Mouse (Mus musculus): Measurements from ENCODE around the gene Atxn2. TPM values are rescaled to one million over a fixed set of nuclear protein-coding genes. Genes with fewer than 3 reads are reported as not detected.
"Not testable (repeated sequence)": the region's sequence is repeated elsewhere in the genome, so short reads cannot be mapped to it uniquely, and the experiment has no call there.

Atxn2 gene
- polyA plus RNA-seq, 1 experiment = not detected

GRCm38 (mm10) chr5:121718462-121718861 is 7.3 kb downstream of the Atxn2 start:
- peaks cover 29% of the 10 kb centered on the region for H3K4me1 ChIP-seq (ENCODE audit: control insufficient read depth, insufficient read depth, low read length)
- no peak for TF ChIP-seq CTCF (IDR thresholded peaks at IDR 0.05; ENCODE audit: insufficient read depth, low read depth, low read length)
- no peak for TF ChIP-seq POLR2A (IDR thresholded peaks at IDR 0.05; ENCODE audit: insufficient read depth, low read depth, low read length)
- H3K4me3 ChIP-seq (ENCODE audit: insufficient read depth, low read depth, low read length) = no peak overlapping the region
- H3K27ac ChIP-seq (ENCODE audit: insufficient read depth, low read depth, low read length) = no peak overlapping the region
- 84% methylated on average over 5 of the region's 5 CpGs for WGBS

GRCm38 (mm10) chr5:121720888-121721585 is 9.9 kb downstream of the Atxn2 start:
- TF ChIP-seq POLR2A (IDR thresholded peaks at IDR 0.05; ENCODE audit: insufficient read depth, low read depth, low read length) = no peak
- TF ChIP-seq CTCF (IDR thresholded peaks at IDR 0.05; ENCODE audit: insufficient read depth, low read depth, low read length) = no peak
- H3K4me1 ChIP-seq (ENCODE audit: control insufficient read depth, insufficient read depth, low read length) = peaks cover 16% of the 10 kb centered on the region
- H3K27ac ChIP-seq (ENCODE audit: insufficient read depth, low read depth, low read length) = no peak overlapping the region
- no peak overlapping the region for H3K4me3 ChIP-seq (ENCODE audit: insufficient read depth, low read depth, low read length)
- WGBS = 53% methylated on average over 5 of the region's 5 CpGs

GRCm38 (mm10) chr5:121721841-121722240 is 10.7 kb downstream of the Atxn2 start:
- Histone ChIP-seq H3K27ac (ENCODE audit: insufficient read depth, low read depth, low read length) (no peak overlapping the region), H3K4me1 (ENCODE audit: control insufficient read depth, insufficient read depth, low read length) (peaks cover 12% of the 10 kb centered on the region), H3K4me3 (ENCODE audit: insufficient read depth, low read depth, low read length) (no peak overlapping the region)
- WGBS = 66% methylated on average over 3 of the region's 3 CpGs
- TF ChIP-seq POLR2A (IDR thresholded peaks at IDR 0.05; ENCODE audit: insufficient read depth, low read depth, low read length) (no peak), CTCF (IDR thresholded peaks at IDR 0.05; ENCODE audit: insufficient read depth, low read depth, low read length) (no peak)

- TF ChIP-seq CTCF (IDR thresholded peaks at IDR 0.05; ENCODE audit: insufficient read depth, low read depth, low read length) (no peak), POLR2A (IDR thresholded peaks at IDR 0.05; ENCODE audit: insufficient read depth, low read depth, low read length) (no peak)
- no peak overlapping the region for H3K4me3 ChIP-seq (ENCODE audit: insufficient read depth, low read depth, low read length)
- peaks cover 8% of the 10 kb centered on the region for H3K4me1 ChIP-seq (ENCODE audit: control insufficient read depth, insufficient read depth, low read length)
- no peak overlapping the region for H3K27ac ChIP-seq (ENCODE audit: insufficient read depth, low read depth, low read length)
- 92% methylated on average over 1 of the region's 1 CpGs for WGBS
Measured at GRCm38 (mm10) chr5:121724678-121725077, 13.5 kb downstream of the Atxn2 start.

GRCm38 (mm10) chr5:121730057-121730456 is 18.9 kb downstream of the Atxn2 start:
- 94% methylated on average over 2 of the region's 2 CpGs for WGBS

GRCm38 (mm10) chr5:121736641-121737040 is 25.5 kb downstream of the Atxn2 start:
- 82% methylated on average over 3 of the region's 3 CpGs for WGBS
- 0 out of 2 replicates have a peak, but pooled peaks cover 2% of the 10 kb centered on the region for H3K4me1 ChIP-seq (ENCODE audit: control insufficient read depth, insufficient read depth, low read length)
- H3K27ac ChIP-seq (ENCODE audit: insufficient read depth, low read depth, low read length) = no peak overlapping the region
- TF ChIP-seq CTCF (IDR thresholded peaks at IDR 0.05; ENCODE audit: insufficient read depth, low read depth, low read length) = no peak
- TF ChIP-seq POLR2A (IDR thresholded peaks at IDR 0.05; ENCODE audit: insufficient read depth, low read depth, low read length) = no peak
- H3K4me3 ChIP-seq (ENCODE audit: insufficient read depth, low read depth, low read length) = no peak overlapping the region

More at GRCm38 (mm10) chr5:121730057-121730456, 18.9 kb downstream of the Atxn2 start:
- no peak overlapping the region for H3K4me3 ChIP-seq (ENCODE audit: insufficient read depth, low read depth, low read length)
- H3K4me1 ChIP-seq (ENCODE audit: control insufficient read depth, insufficient read depth, low read length) = no peaks in the 10 kb centered on the region
- no peak for TF ChIP-seq CTCF (IDR thresholded peaks at IDR 0.05; ENCODE audit: insufficient read depth, low read depth, low read length)
- no peak for TF ChIP-seq POLR2A (IDR thresholded peaks at IDR 0.05; ENCODE audit: insufficient read depth, low read depth, low read length)
- H3K27ac ChIP-seq (ENCODE audit: insufficient read depth, low read depth, low read length) = no peak overlapping the region

- H3K4me1 ChIP-seq (ENCODE audit: control insufficient read depth, insufficient read depth, low read length); H3K4me3 ChIP-seq (ENCODE audit: insufficient read depth, low read depth, low read length); H3K27ac ChIP-seq (ENCODE audit: insufficient read depth, low read depth, low read length): not testable (repeated sequence)
- 52% methylated on average over 2 of the region's 2 CpGs for WGBS
Measured at GRCm38 (mm10) chr5:121738162-121738561, 27.0 kb downstream of the Atxn2 start.

- no peak overlapping the region for H3K4me3 ChIP-seq (ENCODE audit: insufficient read depth, low read depth, low read length)
- WGBS = 89% methylated on average over 7 of the region's 7 CpGs
- TF ChIP-seq POLR2A (IDR thresholded peaks at IDR 0.05; ENCODE audit: insufficient read depth, low read depth, low read length) = no peak
- no peak for TF ChIP-seq CTCF (IDR thresholded peaks at IDR 0.05; ENCODE audit: insufficient read depth, low read depth, low read length)
- H3K27ac ChIP-seq (ENCODE audit: insufficient read depth, low read depth, low read length) = no peak overlapping the region
- H3K4me1 ChIP-seq (ENCODE audit: control insufficient read depth, insufficient read depth, low read length) = 0 out of 2 replicates have a peak, but pooled peaks cover 2% of the 10 kb centered on the region
Measured at GRCm38 (mm10) chr5:121738576-121739191, 27.5 kb downstream of the Atxn2 start.

GRCm38 (mm10) chr5:121740516-121740915 is 29.4 kb downstream of the Atxn2 start:
- Histone ChIP-seq H3K4me3 (ENCODE audit: insufficient read depth, low read depth, low read length) (no peak overlapping the region), H3K4me1 (ENCODE audit: control insufficient read depth, insufficient read depth, low read length) (0 out of 2 replicates have a peak, but pooled peaks cover 2% of the 10 kb centered on the region), H3K27ac (ENCODE audit: insufficient read depth, low read depth, low read length) (no peak overlapping the region)
- whole genome bisulfite sequencing = 94% methylated on average over 1 of the region's 1 CpGs
- TF ChIP-seq CTCF (IDR thresholded peaks at IDR 0.05; ENCODE audit: insufficient read depth, low read depth, low read length) (no peak), POLR2A (IDR thresholded peaks at IDR 0.05; ENCODE audit: insufficient read depth, low read depth, low read length) (no peak)
